Mouse (Mus musculus) left cerebral cortex, postnatal 25 days (tissue): ENCODE data around the gene Kcnt2. TPM values are rescaled to one million over a fixed set of nuclear protein-coding genes. Genes with fewer than 3 reads are reported as not detected.

Experiments used
- DNase-seq, 2 experiments: peaks; one replicate each; pipeline ENCODE4 v3.0.0; 2022; ENCODE audit warnings: low spot score in 2 of 2, mixed read lengths in 1 of 2
- intact Hi-C: fragments of 180-260 bp; cut with DNase I; formaldehyde crosslinking; loops from one replicate; pipeline ENCODE4 v1.15.1; 2025
- total RNA-seq, 2 experiments: library from RNA; stranded (reverse); gene quantifications; 2 replicates each; pipeline ENCODE4 v1.2.3; 2021

Gene Kcnt2
- total RNA-seq, 2 experiments from 2014 or later, result 47.6 to 49.8 TPM

DNA sequence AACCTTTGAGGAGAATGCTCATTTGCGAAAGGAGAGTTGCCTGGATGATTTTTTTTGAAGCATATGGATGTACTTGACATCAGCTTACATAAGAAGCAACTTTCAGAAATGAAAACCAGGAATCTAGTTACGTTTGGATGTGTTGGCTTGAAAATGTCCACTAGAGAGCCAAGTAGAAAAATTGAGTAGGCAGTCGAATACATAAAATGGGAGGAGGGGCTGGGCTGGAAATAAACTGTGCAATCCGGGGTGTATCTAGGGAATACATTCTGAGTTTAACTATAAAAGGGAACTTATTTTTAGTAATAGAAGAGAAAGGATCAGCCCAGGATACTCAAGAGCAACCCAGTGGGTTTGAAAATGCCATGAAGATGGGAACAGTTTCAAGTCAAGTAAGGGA, 93.4 kb downstream of the Kcnt2 start:
- intact Hi-C loops, result loop anchor here (1.0 to 2.0 kb wide), 2 partner anchors 93 to 153 kb away; partner anchors contain the start of gene Kcnt2
- DNase-seq, result peak in 1 of 2 experiments; percentile 92

DNA sequence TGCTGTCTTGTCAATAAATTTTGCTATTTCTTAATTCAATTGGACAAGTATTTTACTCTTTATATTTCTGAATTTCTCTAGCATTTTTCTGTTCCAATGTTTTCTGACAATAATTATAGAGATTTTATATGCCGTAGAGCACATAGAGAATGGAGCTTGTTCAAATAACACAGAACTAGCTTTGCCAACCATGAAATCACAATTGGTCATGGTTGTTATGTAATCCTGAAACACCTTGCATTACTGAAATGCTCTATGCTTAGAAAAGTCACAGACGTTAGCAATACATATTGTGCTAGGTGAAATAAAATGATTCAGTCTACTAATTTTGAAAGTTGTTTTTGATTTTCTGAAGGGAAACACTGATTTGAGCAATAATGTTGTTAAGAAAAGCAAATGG, 118.8 kb downstream of the Kcnt2 start:
- intact Hi-C loops, result no loop called here

DNA sequence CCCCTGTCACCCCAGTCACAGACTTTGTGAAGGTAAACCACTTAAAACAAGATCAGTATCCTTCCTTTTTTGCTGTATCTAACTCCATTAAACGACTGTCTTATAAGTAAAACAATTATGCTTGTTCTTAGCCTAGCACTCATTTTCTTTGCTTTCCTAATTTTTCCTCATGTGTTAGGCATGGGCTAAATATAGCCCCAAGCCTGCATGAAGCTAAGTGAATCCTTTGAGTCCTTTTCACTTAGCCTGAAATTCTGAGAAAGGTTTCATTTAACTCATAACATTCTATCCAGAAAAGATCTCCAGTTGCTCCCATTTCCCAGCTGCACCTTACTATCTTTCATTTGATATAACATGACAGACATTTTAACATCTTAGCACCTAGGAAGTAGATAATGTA, 127.6 kb downstream of the Kcnt2 start:
- DNase-seq, result peak in 1 of 2 experiments; percentile 59
- intact Hi-C loops, result no loop called here

More for the DNA sequence above, 118.8 kb downstream of the Kcnt2 start:
- no peak for DNase-seq

DNA sequence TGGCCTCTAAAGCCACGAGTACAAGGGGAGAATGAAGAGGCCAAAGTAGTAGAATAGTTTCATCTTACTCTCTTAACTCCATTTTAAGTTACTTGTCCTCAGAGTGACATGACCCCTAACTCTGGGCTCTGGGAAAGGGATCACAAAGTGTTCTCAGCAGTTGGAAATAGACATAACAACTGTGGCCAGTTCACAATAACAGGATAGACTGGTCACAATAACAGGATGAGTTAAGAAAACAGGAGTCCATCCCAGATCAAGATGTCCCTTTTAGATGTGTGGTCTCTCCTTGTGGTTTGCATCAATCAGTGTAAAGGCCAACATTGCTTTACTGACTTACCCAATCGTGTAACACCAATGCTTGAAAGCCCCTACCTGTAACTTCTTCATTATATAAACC, 132.8 kb downstream of the Kcnt2 start:
- intact Hi-C loops, result no loop called here
- no peak for DNase-seq

DNA sequence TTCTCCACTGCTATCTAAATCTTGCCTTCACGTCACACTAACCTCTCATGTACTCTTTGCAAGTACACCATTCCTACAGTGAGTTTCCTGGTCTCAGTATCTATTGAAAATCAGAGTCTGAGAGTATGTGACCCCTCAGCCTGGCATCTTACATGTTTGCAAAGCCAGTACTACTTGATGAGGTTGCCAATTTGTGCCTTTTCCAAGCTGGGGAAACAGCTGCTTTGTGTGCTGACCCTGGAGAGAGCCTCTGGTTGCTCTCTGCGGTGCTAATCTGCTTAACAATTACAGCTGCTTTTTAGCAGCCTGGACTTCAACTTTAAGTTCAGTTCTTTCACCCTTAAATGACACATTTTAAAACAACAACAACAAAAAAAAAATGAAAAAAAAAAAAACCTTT, 133.6 kb downstream of the Kcnt2 start:
- intact Hi-C loops, result no loop called here

DNA sequence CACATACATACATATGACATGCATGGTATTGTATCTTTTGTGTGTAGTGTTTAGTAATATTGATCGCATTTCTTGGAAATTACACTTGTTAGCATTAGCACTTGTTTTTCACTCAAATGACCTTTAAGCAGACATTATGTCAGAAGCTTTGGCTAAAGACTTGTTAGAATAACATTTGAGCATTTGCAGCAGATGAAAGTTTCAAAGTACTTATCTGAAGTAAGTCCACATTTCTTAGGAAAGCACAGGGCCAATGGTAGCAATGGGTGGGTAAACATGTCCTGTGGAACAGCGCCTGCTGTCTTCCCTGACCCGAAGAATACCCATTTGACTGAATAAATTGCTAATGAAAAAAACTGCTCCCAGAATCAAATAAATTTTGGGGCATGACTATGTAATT, 135.1 kb downstream of the Kcnt2 start:
- no peak for DNase-seq
- intact Hi-C loops, result no loop called here

More for the DNA sequence above, 133.6 kb downstream of the Kcnt2 start:
- DNase-seq, result no peak

DNA sequence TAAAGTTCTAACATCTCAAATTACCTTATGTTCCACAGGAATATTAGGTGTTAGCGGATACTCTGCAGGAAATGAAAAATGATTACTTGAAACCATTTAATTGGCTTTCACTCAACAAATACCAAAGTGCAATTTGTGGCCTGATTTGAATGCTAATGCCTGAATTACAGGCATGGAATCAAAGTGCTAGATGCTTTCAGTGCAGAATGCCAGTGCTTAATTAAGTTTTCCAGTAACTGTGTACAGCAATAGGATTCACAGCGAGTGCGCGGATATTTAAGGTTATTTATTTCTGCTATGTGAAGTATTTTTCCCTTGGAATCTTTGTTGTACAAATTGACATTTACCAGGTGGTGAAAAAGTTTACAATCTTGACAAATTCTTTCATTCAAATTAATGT, 144.3 kb downstream of the Kcnt2 start:
- intact Hi-C loops, result no loop called here
- DNase-seq, result no peak

DNA sequence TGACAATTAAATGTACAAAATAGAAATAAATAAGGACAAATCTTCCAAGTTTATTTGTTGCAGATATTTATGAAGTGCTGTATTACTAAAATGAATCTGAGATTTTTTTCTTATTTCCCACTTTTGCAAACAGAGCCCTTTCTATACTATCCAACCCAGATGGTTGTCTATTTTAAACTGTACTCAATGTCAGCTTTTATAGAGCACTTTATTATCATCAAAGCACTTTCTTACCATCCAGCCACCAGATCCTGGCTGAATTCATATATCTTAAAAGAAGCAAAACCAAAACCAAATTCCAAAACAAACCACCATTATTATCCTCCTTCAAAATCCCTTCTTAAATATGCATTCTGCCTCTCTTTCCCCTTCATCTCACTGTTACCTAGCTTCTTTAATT, 151.8 kb downstream of the Kcnt2 start:
- intact Hi-C loops, result loop anchor here (5.0 kb wide), 1 partner anchor 90 kb away; no protein-coding TSS in a partner anchor
- DNase-seq, result peak in 1 of 2 experiments; percentile 39

DNA sequence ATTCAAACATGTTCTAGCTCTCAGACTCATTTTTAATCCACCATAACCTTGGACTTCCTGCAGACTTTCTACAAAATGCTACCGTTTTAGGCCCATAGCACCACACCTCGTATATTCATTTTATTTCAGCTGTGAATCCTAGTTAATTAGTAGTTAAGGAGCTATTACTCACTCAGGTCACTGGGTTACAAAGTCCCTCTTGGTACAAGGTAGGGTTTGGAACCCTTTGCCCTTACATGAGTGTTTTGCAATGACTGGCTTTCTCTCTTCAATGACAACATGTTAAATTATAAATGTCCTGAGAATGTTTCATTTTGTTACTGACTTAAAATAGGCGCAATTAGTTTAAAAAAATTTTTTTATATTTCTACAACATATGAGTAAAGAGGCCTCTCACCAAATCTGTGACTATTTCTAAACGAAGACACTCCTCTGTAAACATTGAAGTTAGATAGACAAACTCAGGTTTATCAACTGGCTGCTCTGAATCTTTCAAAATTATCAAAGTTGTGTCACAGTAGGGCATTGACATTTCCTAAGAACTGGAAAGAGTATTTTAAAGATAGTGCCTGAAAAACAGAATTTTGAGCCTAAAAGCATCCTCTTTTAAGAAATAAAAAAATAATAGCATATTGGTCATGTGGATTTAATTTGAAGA, 160.8 kb downstream of the Kcnt2 start:
- intact Hi-C loops, result no loop called here
- DNase-seq, result no peak

DNA sequence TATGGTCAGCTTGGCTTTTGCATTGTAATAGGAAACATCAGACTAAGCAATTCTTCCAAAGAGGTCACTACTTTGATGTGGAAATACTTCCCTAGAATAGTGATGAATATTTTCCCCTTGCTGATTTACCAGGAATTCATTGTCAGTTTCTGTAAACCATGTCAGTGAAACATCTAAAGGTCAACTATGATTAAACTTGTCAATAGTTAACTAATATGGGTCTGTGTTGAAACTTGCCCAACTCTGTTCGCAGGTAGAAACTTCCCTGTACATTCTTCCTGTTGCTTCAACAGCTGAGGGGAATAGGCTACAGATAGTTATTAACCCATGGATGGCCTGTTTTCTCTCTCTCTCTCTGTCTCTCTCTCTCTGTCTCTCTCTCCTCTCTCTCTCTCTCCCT, 169.8 kb downstream of the Kcnt2 start:
- intact Hi-C loops, result no loop called here
- DNase-seq, result no peak

DNA sequence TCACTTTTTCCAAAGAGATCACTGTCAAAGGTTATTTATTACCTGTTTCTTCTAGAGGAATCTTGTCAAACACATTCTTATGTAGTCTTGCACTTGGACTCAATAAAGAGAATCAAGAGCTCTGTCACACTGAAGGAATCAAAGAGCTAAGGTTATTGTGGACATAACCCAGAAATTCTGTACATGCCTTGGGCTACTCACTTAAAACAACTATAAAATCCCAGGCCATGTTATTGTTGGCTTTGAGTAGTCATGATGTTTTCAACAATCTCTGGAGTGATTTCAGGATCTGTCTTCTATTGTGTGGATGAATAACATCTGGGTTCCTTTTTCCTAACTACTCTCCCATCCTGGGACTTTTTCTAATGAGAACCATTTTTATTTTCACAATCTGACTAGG, 177.0 kb downstream of the Kcnt2 start:
- DNase-seq, result no peak
- intact Hi-C loops, result no loop called here

DNA sequence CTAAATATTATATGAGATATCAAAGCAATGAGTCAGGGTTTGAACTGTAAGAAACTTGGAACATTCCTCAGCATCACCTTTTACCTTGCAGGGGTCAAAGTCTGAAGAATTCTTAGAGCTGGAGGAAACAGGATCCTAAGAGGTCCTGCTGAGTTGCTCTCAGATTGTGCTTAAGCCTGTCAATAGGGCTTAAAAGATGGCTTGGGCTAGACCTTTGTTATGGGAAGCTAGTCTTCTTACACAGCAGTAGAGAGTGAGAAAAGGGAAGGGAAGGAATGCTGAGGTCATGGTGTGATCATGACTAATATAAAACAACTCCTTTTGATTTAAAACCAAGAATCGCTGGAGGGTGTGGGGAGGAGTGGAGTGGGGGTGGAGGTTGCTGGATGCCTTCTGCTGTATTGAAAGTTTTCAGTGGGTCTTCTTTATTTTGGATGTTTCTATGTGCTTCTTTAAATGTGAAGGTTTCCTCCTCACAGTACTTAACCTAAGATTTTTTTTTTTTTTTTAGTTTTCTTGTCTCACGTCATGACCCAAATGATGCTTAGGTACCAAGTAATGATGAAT, 183.4 kb downstream of the Kcnt2 start:
- intact Hi-C loops, result no loop called here
- DNase-seq, result no peak

DNA sequence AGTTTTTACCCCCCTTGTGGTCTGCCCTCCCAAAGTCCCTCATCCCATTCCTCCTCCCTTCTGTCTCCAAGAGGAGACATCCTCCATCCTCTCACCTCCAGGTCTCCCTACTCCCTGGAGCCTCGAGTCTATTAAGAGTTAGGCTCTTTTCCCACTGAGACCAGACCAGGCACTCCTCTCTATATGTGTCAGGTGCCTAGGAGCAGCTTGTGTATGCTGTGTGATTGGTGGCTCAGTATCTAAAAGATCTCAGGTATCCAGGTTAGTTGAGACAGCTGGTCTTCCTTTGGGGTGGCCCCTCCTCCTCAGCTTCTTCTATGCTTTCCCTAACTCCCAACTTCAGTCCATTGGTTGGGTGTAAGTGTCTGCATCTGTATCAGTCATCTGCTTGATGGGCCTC, 186.1 kb downstream of the Kcnt2 start:
- intact Hi-C loops, result no loop called here
- no peak for DNase-seq

DNA sequence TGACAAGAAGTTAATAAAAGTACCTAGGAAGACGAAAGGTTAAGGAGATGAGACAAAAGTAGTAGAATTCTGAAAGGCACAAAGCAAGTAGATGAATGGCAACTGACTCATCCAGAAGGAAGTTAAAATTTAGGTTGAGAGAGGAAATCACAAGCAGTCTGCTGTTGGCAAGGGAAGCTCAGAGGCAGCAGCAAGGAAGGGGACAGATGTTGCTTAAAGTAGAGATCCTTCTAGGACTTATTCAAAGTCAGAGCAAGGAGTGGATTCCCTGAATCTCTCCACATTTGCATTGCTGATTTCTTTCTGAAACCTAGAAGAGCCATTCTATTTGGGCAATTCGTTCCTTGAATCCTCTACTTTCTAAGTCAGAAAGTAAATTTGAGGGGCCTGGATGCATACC, 188.8 kb downstream of the Kcnt2 start:
- intact Hi-C loops, result loop anchor here (5.0 kb wide), 1 partner anchor 58 kb away; no protein-coding TSS in a partner anchor
- DNase-seq, result peak in 1 of 2 experiments; percentile 72

DNA sequence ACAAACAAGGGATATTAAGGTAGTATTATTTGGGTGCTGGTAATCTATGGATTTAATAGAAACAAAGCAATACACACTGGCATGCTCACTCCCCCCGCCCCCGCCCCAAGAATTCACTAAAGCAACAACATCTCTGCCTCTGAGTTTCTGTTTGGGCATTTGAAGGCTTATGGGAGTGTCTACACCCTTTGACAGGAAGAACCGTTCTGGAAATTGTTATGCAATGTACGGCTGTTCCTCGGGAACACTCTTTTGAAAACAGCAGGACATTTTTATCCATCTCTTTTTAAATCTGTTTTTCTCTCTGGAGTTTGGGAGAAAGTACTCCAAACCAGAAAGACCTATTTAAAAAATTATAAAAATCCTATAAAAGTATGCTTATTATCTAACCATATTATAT, 192.2 kb downstream of the Kcnt2 start:
- intact Hi-C loops, result loop anchor here (5.0 kb wide), 1 partner anchor 54 kb away; no protein-coding TSS in a partner anchor
- peak in 1 of 2 experiments; percentile 55 for DNase-seq

DNA sequence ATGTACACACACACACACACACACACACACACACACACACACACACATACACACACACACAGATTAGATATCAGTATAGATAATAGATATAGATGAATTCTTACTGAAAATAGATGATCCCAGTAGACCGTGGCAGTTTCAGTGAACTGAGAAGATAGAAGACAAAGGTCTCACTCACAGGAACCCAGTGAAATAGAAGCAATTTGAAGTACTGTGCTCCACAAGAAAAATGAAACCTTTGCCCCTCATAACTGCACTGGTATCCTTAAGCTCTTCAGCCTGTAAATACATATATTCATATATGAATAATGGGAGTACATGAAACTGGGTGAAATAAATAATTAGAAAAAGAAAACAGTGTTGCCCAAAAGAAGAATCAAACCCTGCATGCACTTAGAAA, 197.9 kb downstream of the Kcnt2 start:
- no peak for DNase-seq
- intact Hi-C loops, result no loop called here

DNA sequence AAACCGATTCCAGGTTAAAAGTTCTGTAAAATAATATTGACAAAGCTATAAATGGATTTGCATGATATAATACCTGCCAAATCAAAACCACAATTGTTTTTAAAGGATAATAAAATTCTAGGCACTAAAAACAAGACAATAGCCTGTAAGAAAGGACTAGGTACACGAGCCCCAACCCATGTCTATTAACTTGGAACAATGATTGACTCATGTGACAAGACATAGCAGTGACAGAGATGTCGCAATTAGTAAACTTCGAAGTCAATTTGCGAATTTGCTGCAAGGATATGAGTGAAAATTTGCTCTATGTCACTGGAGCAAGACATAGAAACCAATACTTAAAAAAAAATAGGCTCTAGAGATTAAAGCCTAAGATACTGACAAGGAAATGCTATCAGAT, 198.4 kb downstream of the Kcnt2 start:
- intact Hi-C loops, result no loop called here
- DNase-seq, result no peak

DNA sequence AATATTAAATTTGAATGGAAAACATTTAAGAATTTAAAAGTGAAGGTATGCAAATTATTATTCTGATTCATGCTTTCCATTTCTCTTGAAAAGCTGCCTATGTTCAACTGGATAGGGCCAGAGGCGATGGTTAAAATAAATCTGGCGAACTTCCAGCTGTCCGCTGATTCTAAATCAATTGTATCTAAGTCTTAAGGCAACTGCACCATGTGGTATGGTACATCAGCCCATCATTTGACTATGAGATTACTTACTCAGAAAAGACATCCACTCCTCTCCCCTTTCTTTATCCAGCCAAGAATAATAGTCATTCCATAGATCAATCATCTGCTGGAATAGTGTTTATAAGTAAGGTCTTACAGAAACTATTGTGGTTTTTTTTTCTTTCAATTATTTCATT, 205.5 kb downstream of the Kcnt2 start:
- intact Hi-C loops, result no loop called here
- DNase-seq, result no peak

DNA sequence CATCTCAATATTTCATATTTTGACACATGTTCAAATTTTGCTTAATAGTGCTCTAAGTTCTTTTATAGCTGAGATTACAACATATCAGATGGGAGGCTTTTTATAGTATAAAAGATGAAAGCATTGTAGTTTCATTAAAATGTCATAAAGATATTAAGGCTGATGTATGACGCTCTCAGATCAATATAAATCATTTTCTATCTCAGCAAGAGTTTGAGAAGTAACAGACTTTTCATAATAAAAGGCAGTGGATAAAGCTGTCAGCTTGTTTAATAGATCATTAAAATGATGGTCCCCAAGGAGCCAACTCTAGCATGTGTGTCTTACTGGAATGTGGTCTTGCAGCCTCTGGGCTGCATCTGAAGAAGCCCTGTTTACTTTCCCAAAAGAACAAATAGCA, 206.0 kb downstream of the Kcnt2 start:
- no peak for DNase-seq
- intact Hi-C loops, result no loop called here

DNA sequence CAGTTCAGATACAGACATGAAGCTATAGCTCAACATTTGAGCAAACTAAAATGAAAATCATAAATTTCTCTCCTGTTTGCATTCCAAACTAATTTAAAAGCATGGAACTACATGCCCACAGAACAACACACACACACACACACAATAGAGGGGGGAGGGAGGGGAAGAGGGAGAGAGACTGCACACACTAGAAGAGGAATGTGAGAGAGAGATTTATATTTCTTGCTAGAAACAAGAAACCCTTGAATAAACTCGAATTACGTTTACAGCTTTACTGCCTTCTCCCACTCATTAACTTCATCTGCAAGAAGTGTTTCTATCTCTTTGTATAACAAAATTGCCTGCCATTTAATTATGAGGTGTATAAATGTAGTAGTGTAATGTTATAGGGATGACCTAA, 209.9 kb downstream of the Kcnt2 start:
- intact Hi-C loops, result loop anchor here (5.0 kb wide), 1 partner anchor 36 kb away; no protein-coding TSS in a partner anchor
- no peak for DNase-seq

DNA sequence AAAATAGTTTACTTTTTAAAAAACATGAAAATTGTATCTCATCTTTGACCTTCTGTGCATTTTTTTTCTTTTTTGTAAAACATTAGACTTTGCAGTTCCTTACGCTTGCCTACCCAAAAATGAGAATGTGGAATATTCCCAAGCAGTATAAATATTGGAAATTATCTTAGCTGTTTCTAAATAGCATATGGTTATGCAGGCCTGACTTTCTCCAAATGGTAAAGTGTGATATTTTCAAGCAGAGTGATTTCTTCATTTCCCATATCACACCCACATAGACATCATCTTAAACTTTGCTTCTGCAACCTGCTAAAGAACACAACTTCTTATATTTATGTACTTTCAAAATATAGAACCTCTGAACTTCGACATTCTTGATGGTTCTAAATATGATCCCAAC, 210.9 kb downstream of the Kcnt2 start:
- intact Hi-C loops, result loop anchor here (5.0 kb wide), 1 partner anchor 35 kb away; no protein-coding TSS in a partner anchor
- DNase-seq, result peak in 1 of 2 experiments; percentile 38
